Mouse (Mus musculus) midbrain, postnatal 0 days (tissue): ENCODE results near the gene Maneal. TPM values are rescaled to one million over a fixed set of nuclear protein-coding genes. Genes with fewer than 3 reads are reported as not detected.
A peak's percentile ranks its signal among the peaks of the same experiment; 100 is the strongest.

Experiments used
- ATAC-seq: fragments of 200-750 bp; cut with Nextera tagmentation; 2 replicates; pipeline ENCODE4 v1.8.0; 2017; ENCODE audit warnings: moderate number of reproducible peaks, mild to moderate bottlenecking, moderate TSS enrichment, moderate library complexity; ENCODE audit not compliant: low FRiP score
- DNase-seq: peaks from one replicate; pipeline ENCODE4 v3.0.0-alpha.2; 2015; ENCODE audit warnings: low spot score
- H3K27ac ChIP-seq: fragments of 300-500 bp; sonication (generic); 2 replicates; pipeline ENCODE4 v1.5.1; 2014; ENCODE audit warnings: low read depth, mild to moderate bottlenecking, low read length, mixed read lengths
- H3K27me3 ChIP-seq: fragments of 300-500 bp; sonication (generic); 2 replicates; pipeline ENCODE4 v1.6.1; 2014; ENCODE audit warnings: low read length, control low read depth, mixed read lengths; ENCODE audit not compliant: insufficient read depth
- H3K36me3 ChIP-seq: fragments of 300-500 bp; sonication (generic); 2 replicates; pipeline ENCODE4 v1.6.1; 2014; ENCODE audit warnings: low read length, control low read depth, mixed read lengths; ENCODE audit not compliant: insufficient read depth
- H3K4me1 ChIP-seq: fragments of 300-500 bp; sonication (generic); 2 replicates; pipeline ENCODE4 v1.6.1; 2014; ENCODE audit warnings: mild to moderate bottlenecking, control low read depth, antibody characterized with exemption, low read length, mixed read lengths; ENCODE audit not compliant: insufficient read depth
- H3K4me2 ChIP-seq: fragments of 300-500 bp; sonication (generic); 2 replicates; pipeline ENCODE4 v1.6.1; 2014; ENCODE audit warnings: low read depth, mild to moderate bottlenecking, low read length, mixed read lengths; ENCODE audit not compliant: poor library complexity, severe bottlenecking
- H3K4me3 ChIP-seq: fragments of 300-500 bp; sonication (generic); 2 replicates; pipeline ENCODE4 v1.5.1; 2014; ENCODE audit warnings: low read depth, mild to moderate bottlenecking, low read length, moderate library complexity
- H3K9ac ChIP-seq: fragments of 300-500 bp; sonication (generic); replicated peaks from 2 replicates; pipeline ENCODE4 v1.6.1; 2014; ENCODE audit warnings: mild to moderate bottlenecking, low read length, moderate library complexity, mixed read lengths; ENCODE audit not compliant: poor library complexity, severe bottlenecking
- H3K9me3 ChIP-seq: fragments of 300-500 bp; sonication (generic); 2 replicates; pipeline ENCODE4 v1.6.1; 2016; ENCODE audit warnings: low read length, control low read depth
- CTCF ChIP-seq: IDR thresholded peaks from 2 replicates; pipeline ENCODE4 v1.5.1; 2016; ENCODE audit warnings: antibody characterized with exemption, mild to moderate bottlenecking
- WGBS: fragments of 180-500 bp; shearing (Covaris S2); extraction: QIAGEN DNeasy Blood & Tissue Kit; methylation state at CpG from one replicate; pipeline ENCODE4 v1.1.7; 2014; 5-methylcytosine and 5-hydroxymethylcytosine counted together
- polyA plus RNA-seq: library from polyadenylated mRNA; unstranded; fragments of >200 nt; fragmentation: Nextera tagmentation; extraction: Ambion mirVana; gene quantifications from 2 replicates; pipeline ENCODE4 v1.2.1, GENCODE M21; 2015
- total RNA-seq: library from RNA; depleted of rRNA; stranded (reverse); fragments of >200 nt; gene quantifications from 2 replicates; pipeline ENCODE4 v1.2.3, GENCODE M21; 2014; rRNA removed

The Maneal gene
- total RNA-seq (43.7 and 50.5 TPM in 2 replicates), polyA plus RNA-seq (9.4 and 9.5 TPM in 2 replicates)

DNA sequence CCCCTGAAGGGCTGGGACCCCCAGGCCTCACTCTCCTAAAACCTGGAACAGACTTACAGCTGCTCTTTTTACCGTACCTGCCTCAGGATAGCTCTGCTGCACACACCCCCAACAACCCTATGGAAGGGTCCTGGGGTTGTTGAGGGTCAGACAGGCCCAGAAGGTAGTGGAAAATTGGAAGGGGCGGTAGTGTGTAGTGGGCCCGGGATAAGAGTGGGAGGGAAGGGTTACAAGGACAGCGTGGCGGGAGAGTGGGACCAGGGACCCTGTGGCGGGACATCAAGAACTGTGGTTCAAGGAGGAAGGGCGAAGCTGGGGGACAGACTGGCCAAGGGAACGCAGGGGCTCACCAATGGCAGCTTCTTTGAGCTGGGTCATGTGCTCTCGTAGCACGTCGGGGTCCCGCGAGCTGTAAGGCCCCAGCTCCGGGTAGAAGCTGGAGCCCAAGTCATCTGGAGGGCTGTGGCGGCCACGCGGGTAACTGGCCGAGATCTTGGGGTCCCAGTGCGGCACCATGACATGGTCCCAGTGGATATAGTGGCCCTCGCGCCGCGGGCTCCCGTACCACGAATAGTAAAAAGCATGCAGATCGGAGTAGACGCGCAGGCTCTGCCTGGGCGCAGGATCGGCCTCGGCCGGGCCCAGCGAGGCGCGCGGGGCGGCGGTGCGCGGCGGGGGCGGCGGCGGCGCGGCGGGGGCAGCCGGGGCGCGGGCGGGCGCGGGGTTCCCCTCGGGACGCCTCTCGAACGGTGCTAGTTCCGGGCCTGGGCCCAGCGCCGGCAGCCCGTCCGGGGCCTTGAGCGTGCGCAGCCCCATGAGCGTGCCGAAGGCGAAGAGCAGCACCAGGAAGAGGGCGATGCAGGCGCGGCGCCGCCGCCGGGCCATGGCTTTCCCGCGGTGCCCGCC, at the start of gene Maneal:
Gene Maneal (minus strand): TSS at position 889 of the 906 bp plus-strand sequence.
- ATAC-seq (peak; percentile 61; the same call in 1 of the 2 replicates), DNase-seq (peak; percentile 47)
- peak within 1 kb of the TSS; percentile 76 for H3K9ac ChIP-seq
- peak within 1 kb of the TSS; percentile 84 for H3K4me2 ChIP-seq
- peak within 1 kb of the TSS; percentile 54 for H3K4me3 ChIP-seq
- no peaks in the 10 kb centered on the region for H3K27me3 ChIP-seq
- peaks cover 12% of the 10 kb centered on the region; the same call in 1 of the 2 replicates for H3K4me1 ChIP-seq
- no peak for TF ChIP-seq CTCF
- WGBS: 3% methylated on average over 58 of the region's 77 CpGs
- no peaks in the 10 kb centered on the region for H3K9me3 ChIP-seq
- H3K27ac ChIP-seq: peak within 1 kb of the TSS; percentile 69
- H3K36me3 ChIP-seq: peaks cover 22% of the 10 kb centered on the region

GRCm38 (mm10) chr4:124905971-124906822, 44.2 kb upstream of the Maneal start:
- H3K4me2 ChIP-seq: peak overlapping the region; percentile 8; the same call in 1 of the 2 replicates
- H3K9ac ChIP-seq: no peak overlapping the region
- 5% methylated on average over 21 of the region's 21 CpGs for WGBS
- DNase-seq (peak; percentile 79), ATAC-seq (peak; percentile 88)
- H3K36me3 ChIP-seq: no peaks in the 10 kb centered on the region
- H3K27ac ChIP-seq: peak overlapping the region; percentile 60
- H3K27me3 ChIP-seq: no peaks in the 10 kb centered on the region
- H3K4me3 ChIP-seq: no peak overlapping the region
- 0 out of 2 replicates have a peak, but pooled peaks cover 2% of the 10 kb centered on the region for H3K4me1 ChIP-seq
- H3K9me3 ChIP-seq: no peaks in the 10 kb centered on the region
- TF ChIP-seq CTCF: no peak

- H3K27me3 ChIP-seq: no peaks in the 10 kb centered on the region
- no peaks in the 10 kb centered on the region for H3K36me3 ChIP-seq
- no peak overlapping the region for H3K9ac ChIP-seq
- H3K4me1 ChIP-seq: 0 out of 2 replicates have a peak, but pooled peaks cover 2% of the 10 kb centered on the region
- ATAC-seq (no peak), DNase-seq (no peak)
- peak; percentile 35 for TF ChIP-seq CTCF
- H3K4me2 ChIP-seq: no peak overlapping the region
- 79% methylated on average over 4 of the region's 4 CpGs for WGBS
- H3K4me3 ChIP-seq: no peak overlapping the region
- peak overlapping the region; percentile 60 for H3K27ac ChIP-seq
- no peaks in the 10 kb centered on the region for H3K9me3 ChIP-seq
Measured at GRCm38 (mm10) chr4:124905417-124905816, 43.4 kb upstream of the Maneal start.

DNA sequence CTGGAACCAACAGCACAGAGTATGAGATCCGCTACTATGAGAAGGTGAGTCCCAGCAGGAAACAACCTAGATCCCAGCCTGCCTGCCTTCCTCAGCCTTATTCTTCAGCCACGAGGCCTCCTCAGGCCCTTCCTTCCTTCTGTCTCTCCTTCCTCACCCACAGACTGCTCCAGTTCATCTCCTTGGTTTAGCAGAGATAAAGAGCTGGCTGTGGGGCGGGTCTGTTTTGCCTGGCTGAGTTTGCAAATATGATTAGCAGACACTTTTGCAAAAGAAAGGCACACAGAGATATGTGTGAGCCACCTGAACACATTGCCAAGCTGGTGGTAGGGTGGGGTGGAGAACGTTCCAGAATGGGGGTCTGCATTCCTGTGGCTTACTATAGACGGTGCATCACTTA, 37.9 kb upstream of the Maneal start:
- Histone ChIP-seq H3K9me3 (no peaks in the 10 kb centered on the region), H3K36me3 (no peaks in the 10 kb centered on the region), H3K27me3 (no peaks in the 10 kb centered on the region; the same call in 1 of the 2 replicates), H3K4me2 (no peak overlapping the region), H3K27ac (no peak overlapping the region), H3K9ac (no peak overlapping the region), H3K4me1 (no peaks in the 10 kb centered on the region), H3K4me3 (no peak overlapping the region)
- ATAC-seq (no peak), DNase-seq (no peak)
- no peak for TF ChIP-seq CTCF
- 59% methylated on average over 5 of the region's 5 CpGs for WGBS

- Histone ChIP-seq H3K36me3 (no peaks in the 10 kb centered on the region), H3K27ac (no peak overlapping the region), H3K4me1 (0 out of 2 replicates have a peak, but pooled peaks cover 3% of the 10 kb centered on the region), H3K9ac (no peak overlapping the region), H3K27me3 (no peaks in the 10 kb centered on the region; the same call in 1 of the 2 replicates), H3K9me3 (no peaks in the 10 kb centered on the region), H3K4me3 (no peak overlapping the region), H3K4me2 (no peak overlapping the region)
- ATAC-seq: no peak
- no peak for DNase-seq
- WGBS: 35% methylated on average over 10 of the region's 10 CpGs
- TF ChIP-seq CTCF: no peak
Measured at GRCm38 (mm10) chr4:124898428-124898827, 36.5 kb upstream of the Maneal start.
